Mouse (Mus musculus) hindbrain, embryonic 11.5 days (tissue): ENCODE data around the gene Ppara. TPM values are rescaled to one million over a fixed set of nuclear protein-coding genes. Genes with fewer than 3 reads are reported as not detected.

Source experiments
- ATAC-seq: fragments of 200-750 bp; cut with Nextera tagmentation; 2 replicates; pipeline ENCODE4 v1.8.0; 2017; ENCODE audit warnings: mild to moderate bottlenecking, moderate TSS enrichment, moderate library complexity; ENCODE audit not compliant: low FRiP score
- DNase-seq: peaks from one replicate; pipeline ENCODE4 v3.0.0-alpha.2; 2015; ENCODE audit warnings: low spot score
- H3K27ac ChIP-seq: fragments of 300-500 bp; sonication (generic); 2 replicates; pipeline ENCODE4 v1.5.1; 2014; ENCODE audit warnings: mild to moderate bottlenecking, low read depth, low read length
- H3K27me3 ChIP-seq: fragments of 300-500 bp; sonication (generic); 2 replicates; pipeline ENCODE4 v1.6.1; 2014; ENCODE audit warnings: mild to moderate bottlenecking, low read length, moderate library complexity, mixed read lengths; ENCODE audit not compliant: control insufficient read depth, insufficient read depth
- H3K36me3 ChIP-seq: fragments of 300-500 bp; sonication (generic); 2 replicates; pipeline ENCODE4 v1.6.1; 2014; ENCODE audit warnings: mild to moderate bottlenecking, low read length, moderate library complexity, mixed read lengths; ENCODE audit not compliant: control insufficient read depth, insufficient read depth
- H3K4me1 ChIP-seq: fragments of 300-500 bp; sonication (generic); replicated peaks from 2 replicates; pipeline ENCODE4 v1.6.1; 2014; ENCODE audit warnings: low read length, mixed read lengths; ENCODE audit not compliant: control insufficient read depth, insufficient read depth
- H3K4me2 ChIP-seq: fragments of 300-500 bp; sonication (generic); replicated peaks from 2 replicates; pipeline ENCODE4 v1.6.1; 2014; ENCODE audit warnings: mild to moderate bottlenecking, low read depth, low read length
- H3K4me3 ChIP-seq: fragments of 300-500 bp; sonication (generic); 2 replicates; pipeline ENCODE4 v1.5.1; 2014; ENCODE audit warnings: low read depth, low read length
- H3K9ac ChIP-seq: fragments of 300-500 bp; sonication (generic); 2 replicates; pipeline ENCODE4 v1.6.1; 2014; ENCODE audit warnings: low read depth, low read length
- H3K9me3 ChIP-seq: fragments of 300-500 bp; sonication (generic); 2 replicates; pipeline ENCODE4 v1.6.1; 2016; ENCODE audit warnings: low read length; ENCODE audit not compliant: control insufficient read depth
- WGBS: fragments of 180-500 bp; shearing (Covaris S2); extraction: QIAGEN DNeasy Blood & Tissue Kit; methylation state at CpG from one replicate; pipeline ENCODE4 v1.1.7; 2014; 5-methylcytosine and 5-hydroxymethylcytosine counted together
- polyA plus RNA-seq: library from polyadenylated mRNA; unstranded; fragments of >200 nt; fragmentation: Nextera tagmentation; extraction: Ambion mirVana; gene quantifications from 2 replicates; pipeline ENCODE4 v1.2.1, GENCODE M21; 2014

Ppara gene
- polyA plus RNA-seq, 1 experiment from 2014 or later, result 1.5 TPM

GRCm38 (mm10) chr15:85729256-85729655 lies 5.5 kb upstream of the Ppara start:
- Histone ChIP-seq H3K36me3 (no peaks in the 10 kb centered on the region), H3K4me3 (no peak overlapping the region), H3K27me3 (peaks cover 21% of the 10 kb centered on the region), H3K4me2 (no peak overlapping the region), H3K9ac (no peak overlapping the region), H3K9me3 (no peaks in the 10 kb centered on the region), H3K4me1 (no peaks in the 10 kb centered on the region), H3K27ac (no peak overlapping the region)
- DNase-seq (no peak), ATAC-seq (no peak)
- 81% methylated on average over 9 of the region's 9 CpGs for WGBS

GRCm38 (mm10) chr15:85730027-85730426 lies 4.8 kb upstream of the Ppara start:
- DNase-seq, result no peak
- Histone ChIP-seq H3K9me3 (no peaks in the 10 kb centered on the region), H3K27ac (no peak overlapping the region), H3K9ac (no peak overlapping the region), H3K4me1 (no peaks in the 10 kb centered on the region; the same call in 1 of the 2 replicates), H3K36me3 (no peaks in the 10 kb centered on the region), H3K27me3 (peaks cover 29% of the 10 kb centered on the region), H3K4me3 (no peak overlapping the region), H3K4me2 (no peak overlapping the region)
- ATAC-seq, result no peak
- 47% methylated on average over 2 of the region's 2 CpGs for WGBS

- H3K4me3 ChIP-seq, result no peak overlapping the region
- no peaks in the 10 kb centered on the region for H3K36me3 ChIP-seq
- DNase-seq (no peak), ATAC-seq (no peak)
- peaks cover 2% of the 10 kb centered on the region; the same call in 1 of the 2 replicates for H3K4me1 ChIP-seq
- no peak overlapping the region for H3K4me2 ChIP-seq
- H3K9ac ChIP-seq, result no peak overlapping the region
- no peak overlapping the region for H3K27ac ChIP-seq
- H3K9me3 ChIP-seq, result no peaks in the 10 kb centered on the region
- 74% methylated on average over 3 of the region's 3 CpGs for WGBS
- H3K27me3 ChIP-seq, result peaks cover 49% of the 10 kb centered on the region
These were observed 2.7 kb upstream of the Ppara start for GRCm38 (mm10) chr15:85731885-85732603.

GRCm38 (mm10) chr15:85732604-85732968 lies 2.2 kb upstream of the Ppara start:
- peaks cover 52% of the 10 kb centered on the region for H3K27me3 ChIP-seq
- DNase-seq, result no peak
- no peak overlapping the region for H3K27ac ChIP-seq
- no peaks in the 10 kb centered on the region for H3K9me3 ChIP-seq
- H3K4me1 ChIP-seq, result peaks cover 2% of the 10 kb centered on the region; the same call in 1 of the 2 replicates
- ATAC-seq, result no peak
- no peak overlapping the region for H3K9ac ChIP-seq
- no peak overlapping the region for H3K4me3 ChIP-seq
- no peak overlapping the region for H3K4me2 ChIP-seq
- H3K36me3 ChIP-seq, result no peaks in the 10 kb centered on the region
- 75% methylated on average over 5 of the region's 5 CpGs for WGBS

GRCm38 (mm10) chr15:85733686-85734085 lies 1.1 kb upstream of the Ppara start:
- 78% methylated on average over 2 of the region's 2 CpGs for WGBS
- Histone ChIP-seq H3K9ac (no peak overlapping the region), H3K27ac (no peak overlapping the region), H3K4me2 (no peak overlapping the region), H3K9me3 (no peaks in the 10 kb centered on the region), H3K36me3 (no peaks in the 10 kb centered on the region), H3K4me1 (peaks cover 2% of the 10 kb centered on the region; the same call in 1 of the 2 replicates), H3K4me3 (no peak overlapping the region), H3K27me3 (peaks cover 52% of the 10 kb centered on the region)
- no peak for ATAC-seq
- DNase-seq, result no peak

- H3K4me2 ChIP-seq, result no peak overlapping the region
- WGBS, result 30% methylated on average over 8 of the region's 8 CpGs
These were observed 635 bp upstream of the Ppara start for GRCm38 (mm10) chr15:85734148-85734547.

GRCm38 (mm10) chr15:85735063-85735835 lies 466 bp downstream of the Ppara start:
- WGBS, result under 1% methylated on average over 63 of the region's 78 CpGs
- peaks cover 2% of the 10 kb centered on the region; the same call in 1 of the 2 replicates for H3K4me1 ChIP-seq
- peak; percentile 88 for ATAC-seq
- peak overlapping the region; percentile 33; the same call in 1 of the 2 replicates for H3K9ac ChIP-seq
- H3K9me3 ChIP-seq, result no peaks in the 10 kb centered on the region
- no peaks in the 10 kb centered on the region for H3K36me3 ChIP-seq
- H3K4me2 ChIP-seq, result peak overlapping the region; percentile 82
- peaks cover 52% of the 10 kb centered on the region for H3K27me3 ChIP-seq
- H3K27ac ChIP-seq, result no peak overlapping the region
- H3K4me3 ChIP-seq, result peak overlapping the region; percentile 54
- DNase-seq, result peak; percentile 82

More at GRCm38 (mm10) chr15:85734148-85734547, 635 bp upstream of the Ppara start:
- no peak overlapping the region for H3K27ac ChIP-seq
- no peak overlapping the region for H3K9ac ChIP-seq
- no peak overlapping the region for H3K4me3 ChIP-seq
- no peaks in the 10 kb centered on the region for H3K36me3 ChIP-seq
- ATAC-seq (no peak), DNase-seq (no peak)
- no peaks in the 10 kb centered on the region for H3K9me3 ChIP-seq
- peaks cover 2% of the 10 kb centered on the region; the same call in 1 of the 2 replicates for H3K4me1 ChIP-seq
- H3K27me3 ChIP-seq, result peaks cover 52% of the 10 kb centered on the region

GRCm38 (mm10) chr15:85735836-85736190 lies 1.0 kb downstream of the Ppara start:
- H3K9ac ChIP-seq, result peak overlapping the region; percentile 33; the same call in 1 of the 2 replicates

More at GRCm38 (mm10) chr15:85735836-85736190, 1.0 kb downstream of the Ppara start:
- Histone ChIP-seq H3K27ac (no peak overlapping the region), H3K4me2 (peak overlapping the region; percentile 82), H3K36me3 (no peaks in the 10 kb centered on the region), H3K4me1 (peaks cover 2% of the 10 kb centered on the region; the same call in 1 of the 2 replicates), H3K4me3 (peak overlapping the region; percentile 54), H3K9me3 (no peaks in the 10 kb centered on the region), H3K27me3 (peaks cover 52% of the 10 kb centered on the region)
- DNase-seq (no peak), ATAC-seq (no peak)
- 1% methylated on average over 24 of the region's 25 CpGs for WGBS
